Mouse (Mus musculus) lung, postnatal 25 days (tissue): Measurements from ENCODE around the gene Mx1.

Experiments
- DNase-seq: peaks from one replicate; pipeline ENCODE4 v3.0.0; 2022; ENCODE audit warnings: low spot score

The Mx1 gene

GRCm38 (mm10) chr16:97462481-97463181 lies at the start of gene Mx1:
Gene Mx1 (minus strand): TSS chr16:97462907.
- DNase-seq, result no peak

- no peak for DNase-seq
Measured at GRCm38 (mm10) chr16:97512347-97512751, 49.6 kb upstream of the Mx1 start.

- DNase-seq, result no peak
Measured at GRCm38 (mm10) chr16:97511495-97511894, 48.8 kb upstream of the Mx1 start.

GRCm38 (mm10) chr16:97510849-97511248 lies 48.1 kb upstream of the Mx1 start:
- DNase-seq, result no peak

GRCm38 (mm10) chr16:97507783-97508182 lies 45.1 kb upstream of the Mx1 start:
- no peak for DNase-seq

GRCm38 (mm10) chr16:97504793-97505192 lies 42.1 kb upstream of the Mx1 start:
- DNase-seq, result no peak

GRCm38 (mm10) chr16:97503849-97504248 lies 41.1 kb upstream of the Mx1 start:
- no peak for DNase-seq

- DNase-seq, result no peak
Measured at GRCm38 (mm10) chr16:97500901-97501300, 38.2 kb upstream of the Mx1 start.

GRCm38 (mm10) chr16:97499450-97499849 lies 36.7 kb upstream of the Mx1 start:
- DNase-seq, result no peak

GRCm38 (mm10) chr16:97498139-97498538 lies 35.4 kb upstream of the Mx1 start:
- DNase-seq, result no peak

GRCm38 (mm10) chr16:97497682-97498081 lies 35.0 kb upstream of the Mx1 start:
- no peak for DNase-seq

- DNase-seq, result no peak
Measured at GRCm38 (mm10) chr16:97496026-97496425, 33.3 kb upstream of the Mx1 start.

- no peak for DNase-seq
Measured at GRCm38 (mm10) chr16:97492369-97492768, 29.7 kb upstream of the Mx1 start.

GRCm38 (mm10) chr16:97478655-97479054 lies 15.9 kb upstream of the Mx1 start:
- no peak for DNase-seq

- DNase-seq, result no peak
Measured at GRCm38 (mm10) chr16:97476524-97476923, 13.8 kb upstream of the Mx1 start.

- no peak for DNase-seq
Measured at GRCm38 (mm10) chr16:97475581-97475980, 12.9 kb upstream of the Mx1 start.

GRCm38 (mm10) chr16:97474671-97475070 lies 12.0 kb upstream of the Mx1 start:
- no peak for DNase-seq

GRCm38 (mm10) chr16:97467993-97468791 lies 5.5 kb upstream of the Mx1 start:
- no peak for DNase-seq

- no peak for DNase-seq
Measured at GRCm38 (mm10) chr16:97467472-97467871, 4.8 kb upstream of the Mx1 start.

- no peak for DNase-seq
Measured at GRCm38 (mm10) chr16:97466182-97466957, 3.7 kb upstream of the Mx1 start.

GRCm38 (mm10) chr16:97461271-97461670 lies 1.4 kb downstream of the Mx1 start:
- DNase-seq, result no peak

GRCm38 (mm10) chr16:97459831-97460230 lies 2.9 kb downstream of the Mx1 start:
- no peak for DNase-seq

GRCm38 (mm10) chr16:97447386-97447785 lies 15.3 kb downstream of the Mx1 start:
- no peak for DNase-seq
